Mouse (Mus musculus): Measurements from ENCODE around the gene Tuft1. TPM values are rescaled to one million over a fixed set of nuclear protein-coding genes. Genes with fewer than 3 reads are reported as not detected.

The Tuft1 gene
- polyA plus RNA-seq, 2 experiments, result 6.2 to 7.4 TPM

- H3K9ac ChIP-seq (replicated peaks), result no peak overlapping the region
- peaks cover 9 to 22% of the 10 kb centered on the region in 2 experiments for H3K4me1 ChIP-seq (replicated peaks; ENCODE audit: control insufficient read depth in 2 of 2, insufficient read depth in 2 of 2, low read length in 1 of 2)
- no peak overlapping the region for H3K4me2 ChIP-seq (ENCODE audit: low read depth)
- DNase-seq (ENCODE audit: low read depth in 3 of 3, low spot score in 3 of 3) (no peak), ATAC-seq (ENCODE audit: insufficient read depth) (no peak)
- WGBS (ENCODE audit: insufficient replicate concordance), result 71% methylated on average over 4 of the region's 4 CpGs
- no peak overlapping the region for H3K27ac ChIP-seq
- TF ChIP-seq EP300 (IDR thresholded peaks at IDR 0.05; ENCODE audit: low read depth), result no peak
- no peak for TF ChIP-seq CTCF (IDR thresholded peaks at IDR 0.05; ENCODE audit: low read depth)
- H3K27me3 ChIP-seq (ENCODE audit: control insufficient read depth, insufficient read depth, low read length), result no peaks in the 10 kb centered on the region
- H3K9me3 ChIP-seq (ENCODE audit: control insufficient read depth, low read length), result no peaks in the 10 kb centered on the region
- no peaks in the 10 kb centered on the region for H3K36me3 ChIP-seq (replicated peaks; ENCODE audit: control insufficient read depth, insufficient read depth, low read depth)
- H3K4me3 ChIP-seq (ENCODE audit: insufficient read depth in 1 of 2, low read depth in 2 of 2, low read length in 2 of 2), result no peak overlapping the region
These were observed 34.4 kb downstream of the Tuft1 start for GRCm38 (mm10) chr3:94624281-94624680.

DNA sequence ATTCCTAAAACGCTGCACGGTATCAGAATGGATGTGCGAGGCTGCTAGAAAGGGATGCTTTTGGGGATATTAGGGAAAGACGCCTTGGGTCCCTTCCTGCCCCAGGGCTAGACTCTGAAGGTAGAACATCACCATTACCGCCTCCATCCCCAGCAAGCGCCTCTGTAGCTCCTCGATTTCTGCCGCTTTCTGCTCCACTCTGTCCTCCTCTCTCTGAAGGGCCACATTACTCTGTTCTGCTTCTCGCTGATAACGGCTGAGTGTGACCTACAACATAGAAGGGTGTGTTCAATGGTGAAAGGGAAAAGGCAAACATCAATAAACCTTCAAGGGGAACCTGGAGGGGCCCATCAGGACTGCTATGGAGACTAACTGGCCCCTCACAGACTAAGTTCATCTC lies 36.1 kb downstream of the Tuft1 start:
- no peak overlapping the region for H3K9ac ChIP-seq (replicated peaks)
- H3K36me3 ChIP-seq (replicated peaks; ENCODE audit: control insufficient read depth, insufficient read depth, low read depth), result no peaks in the 10 kb centered on the region
- no peaks in the 10 kb centered on the region for H3K9me3 ChIP-seq (ENCODE audit: control insufficient read depth, low read length)
- peak overlapping the region; percentile 35 for H3K4me2 ChIP-seq (ENCODE audit: low read depth)
- peaks cover 9 to 22% of the 10 kb centered on the region in 2 experiments for H3K4me1 ChIP-seq (replicated peaks; ENCODE audit: control insufficient read depth in 2 of 2, insufficient read depth in 2 of 2, low read length in 1 of 2)
- peak overlapping the region; percentile 36 for H3K27ac ChIP-seq
- 60% methylated on average over 10 of the region's 10 CpGs for WGBS (ENCODE audit: insufficient replicate concordance)
- H3K4me3 ChIP-seq (ENCODE audit: insufficient read depth in 1 of 2, low read depth in 2 of 2, low read length in 2 of 2), result no peak overlapping the region
- peak; percentile 40 to 56 (median 45) for DNase-seq (ENCODE audit: low read depth in 3 of 3, low spot score in 3 of 3)
- TF ChIP-seq CTCF (IDR thresholded peaks at IDR 0.05; ENCODE audit: low read depth) (no peak), EP300 (IDR thresholded peaks at IDR 0.05; ENCODE audit: low read depth) (0 out of 2 replicates have a peak, but pooled peaks have one; percentile 33)
- H3K27me3 ChIP-seq (ENCODE audit: control insufficient read depth, insufficient read depth, low read length), result no peaks in the 10 kb centered on the region
- ATAC-seq (ENCODE audit: insufficient read depth), result peak; percentile 84

DNA sequence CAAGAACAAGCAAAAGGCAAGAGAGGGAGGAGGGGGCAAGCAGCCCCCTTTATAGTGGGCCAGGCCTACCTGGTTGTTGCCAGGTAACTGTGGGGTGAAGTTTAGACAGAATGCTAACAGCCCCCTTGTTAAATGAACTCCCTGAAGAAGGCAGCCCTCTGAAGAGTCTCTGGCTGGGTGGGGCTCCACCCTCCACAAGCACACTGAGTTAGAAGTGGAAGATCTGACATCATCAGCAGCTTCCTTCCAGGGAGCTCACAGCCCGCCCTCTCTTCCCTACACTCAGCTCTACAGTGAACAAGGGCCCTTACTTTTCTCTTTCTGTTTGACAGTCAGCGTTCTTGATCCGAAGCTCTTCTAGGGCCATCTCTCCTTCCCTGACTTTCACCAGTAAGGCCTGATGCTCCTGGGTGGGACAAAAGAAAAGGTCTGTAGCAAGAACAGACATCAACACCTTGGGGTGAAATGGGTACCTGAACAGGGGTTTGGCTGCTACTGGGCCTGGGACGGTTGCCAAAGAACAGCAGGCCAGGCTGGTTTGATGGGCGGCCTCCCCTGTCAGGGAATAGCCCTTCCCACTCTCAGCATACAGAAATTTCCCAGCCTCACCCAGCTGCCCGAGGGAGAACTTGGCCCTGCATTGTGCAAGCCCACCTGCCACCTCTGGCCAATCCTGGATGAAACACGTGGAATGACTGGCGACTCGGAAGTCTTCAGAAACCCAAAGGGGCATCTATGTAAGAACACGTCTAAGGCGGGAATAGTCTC lies 36.7 kb downstream of the Tuft1 start:
- peak overlapping the region; percentile 36 for H3K27ac ChIP-seq
- WGBS (ENCODE audit: insufficient replicate concordance), result 66% methylated on average over 11 of the region's 11 CpGs
- H3K4me2 ChIP-seq (ENCODE audit: low read depth), result peak overlapping the region; percentile 35
- H3K4me3 ChIP-seq (ENCODE audit: insufficient read depth in 1 of 2, low read depth in 2 of 2, low read length in 2 of 2), result no peak overlapping the region
- H3K36me3 ChIP-seq (replicated peaks; ENCODE audit: control insufficient read depth, insufficient read depth, low read depth), result no peaks in the 10 kb centered on the region
- TF ChIP-seq EP300 (IDR thresholded peaks at IDR 0.05; ENCODE audit: low read depth), result no peak
- no peak for TF ChIP-seq CTCF (IDR thresholded peaks at IDR 0.05; ENCODE audit: low read depth)
- peak overlapping the region; percentile 15; the same call in 1 of the 2 replicates for H3K9ac ChIP-seq (replicated peaks)
- peaks cover 9 to 22% of the 10 kb centered on the region in 2 experiments for H3K4me1 ChIP-seq (replicated peaks; ENCODE audit: control insufficient read depth in 2 of 2, insufficient read depth in 2 of 2, low read length in 1 of 2)
- DNase-seq (ENCODE audit: low read depth in 3 of 3, low spot score in 3 of 3) (peak in 2 of 3 experiments; percentile 22 to 26), ATAC-seq (ENCODE audit: insufficient read depth) (peak; percentile 81)
- H3K9me3 ChIP-seq (ENCODE audit: control insufficient read depth, low read length), result no peaks in the 10 kb centered on the region
- no peaks in the 10 kb centered on the region for H3K27me3 ChIP-seq (ENCODE audit: control insufficient read depth, insufficient read depth, low read length)

DNA sequence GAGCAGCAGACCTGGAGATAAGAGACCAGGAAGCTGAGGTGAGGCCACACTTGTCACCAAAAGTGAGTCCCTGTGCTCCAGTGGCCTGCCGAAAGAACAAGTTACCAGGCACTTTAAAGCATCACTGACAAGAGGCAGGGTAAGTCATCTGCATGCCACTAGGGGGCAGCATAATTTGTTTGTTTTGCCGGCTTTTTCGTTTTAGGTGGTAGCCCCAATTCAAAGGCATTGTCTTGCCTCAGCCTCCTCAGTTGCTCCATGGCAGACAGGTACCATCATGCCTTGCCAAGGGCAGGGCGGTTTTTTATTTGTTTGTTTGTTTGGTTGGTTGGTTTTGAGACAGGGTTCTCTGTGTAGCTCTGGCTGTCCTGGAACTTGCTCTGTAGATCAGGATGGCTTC lies 42.0 kb downstream of the Tuft1 start:
- DNase-seq (ENCODE audit: low read depth in 3 of 3, low spot score in 3 of 3) (peak; percentile 37 to 52 (median 39)), ATAC-seq (ENCODE audit: insufficient read depth) (no peak)
- TF ChIP-seq EP300 (IDR thresholded peaks at IDR 0.05; ENCODE audit: low read depth) (no peak; the same call in 1 of the 2 replicates), CTCF (IDR thresholded peaks at IDR 0.05; ENCODE audit: low read depth) (peak; percentile 86)
- Histone ChIP-seq H3K27ac (no peak overlapping the region), H3K36me3 (replicated peaks; ENCODE audit: control insufficient read depth, insufficient read depth, low read depth) (no peaks in the 10 kb centered on the region), H3K9ac (replicated peaks) (no peak overlapping the region), H3K27me3 (ENCODE audit: control insufficient read depth, insufficient read depth, low read length) (no peaks in the 10 kb centered on the region), H3K4me3 (ENCODE audit: insufficient read depth in 1 of 2, low read depth in 2 of 2, low read length in 2 of 2) (no peak overlapping the region), H3K4me2 (ENCODE audit: low read depth) (no peak overlapping the region), H3K9me3 (ENCODE audit: control insufficient read depth, low read length) (no peaks in the 10 kb centered on the region), H3K4me1 (replicated peaks; ENCODE audit: control insufficient read depth in 2 of 2, insufficient read depth in 2 of 2, low read length in 1 of 2) (peaks cover 2 to 5% of the 10 kb centered on the region in 2 experiments; a peak in 3 of 4 replicates)
- 32% methylated on average over 4 of the region's 4 CpGs for WGBS (ENCODE audit: insufficient replicate concordance)

DNA sequence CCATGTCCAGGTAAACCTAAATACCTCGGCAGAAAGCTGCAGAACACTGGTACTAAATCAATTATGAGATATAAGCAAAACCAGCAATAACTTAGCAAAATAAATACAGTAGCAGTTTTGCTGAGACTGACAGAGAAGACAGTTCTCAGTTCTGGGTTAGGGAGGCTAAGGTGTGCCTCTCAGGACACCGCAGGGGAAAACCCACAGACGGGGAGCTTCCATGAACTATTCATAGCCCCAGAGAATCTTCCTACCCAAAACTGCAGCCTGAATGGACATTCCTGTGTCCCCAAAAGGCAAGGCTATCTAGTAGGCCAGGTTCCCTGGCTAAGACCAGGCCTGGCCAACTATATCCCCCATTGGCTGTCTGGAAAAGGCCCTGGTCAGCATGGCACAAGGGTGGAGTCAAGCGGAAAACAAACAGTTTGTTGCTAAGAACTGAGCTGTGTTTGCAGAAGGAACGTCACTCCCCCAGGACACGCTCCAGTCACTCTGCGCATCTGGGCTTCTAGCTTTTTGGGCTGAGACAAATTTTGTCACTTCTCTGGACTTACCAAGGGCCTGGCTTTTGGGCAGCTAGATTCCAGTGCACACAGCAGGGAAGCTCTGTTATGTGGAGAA lies 45.3 kb downstream of the Tuft1 start:
- Histone ChIP-seq H3K27me3 (ENCODE audit: control insufficient read depth, insufficient read depth, low read length) (no peaks in the 10 kb centered on the region), H3K9ac (replicated peaks) (no peak overlapping the region), H3K4me3 (ENCODE audit: insufficient read depth in 1 of 2, low read depth in 2 of 2, low read length in 2 of 2) (no peak overlapping the region), H3K4me2 (ENCODE audit: low read depth) (no peak overlapping the region), H3K27ac (no peak overlapping the region), H3K9me3 (ENCODE audit: control insufficient read depth, low read length) (no peaks in the 10 kb centered on the region), H3K36me3 (replicated peaks; ENCODE audit: control insufficient read depth, insufficient read depth, low read depth) (no peaks in the 10 kb centered on the region), H3K4me1 (replicated peaks; ENCODE audit: control insufficient read depth in 2 of 2, insufficient read depth in 2 of 2, low read length in 1 of 2) (no peaks in the 10 kb centered on the region; a peak in 2 of 4 replicates)
- no peak for DNase-seq (ENCODE audit: low read depth in 3 of 3, low spot score in 3 of 3)
- WGBS (ENCODE audit: insufficient replicate concordance), result 72% methylated on average over 7 of the region's 7 CpGs
- no peak for TF ChIP-seq EP300 (IDR thresholded peaks at IDR 0.05; ENCODE audit: low read depth)
- no peak for TF ChIP-seq CTCF (IDR thresholded peaks at IDR 0.05; ENCODE audit: low read depth)
- no peak for ATAC-seq (ENCODE audit: insufficient read depth)
